Mouse (Mus musculus) cerebellum, adult 2 months (tissue): ENCODE measurements around the gene Msmp. TPM values are rescaled to one million over a fixed set of nuclear protein-coding genes. Genes with fewer than 3 reads are reported as not detected.

ENCODE experiments used
- DNase-seq, 2 experiments: peaks; one replicate each; pipeline ENCODE4 v3.0.0; 2021
- H3K27ac ChIP-seq: fragments of 200-500 bp; 2 replicates; pipeline ENCODE4 v1.5.1; 2012; ENCODE audit warnings: low read length, control low read depth, inconsistent platforms; ENCODE audit not compliant: insufficient read depth
- H3K27me3 ChIP-seq: fragments of 200-500 bp; 2 replicates; pipeline ENCODE4 v1.6.1; 2012; ENCODE audit warnings: inconsistent platforms, mild to moderate bottlenecking, low read length, moderate library complexity; ENCODE audit not compliant: control insufficient read depth, insufficient read depth
- H3K4me1 ChIP-seq: fragments of 200-500 bp; 2 replicates; pipeline ENCODE4 v1.6.1; 2011; ENCODE audit warnings: low read length; ENCODE audit not compliant: control insufficient read depth, insufficient read depth
- H3K4me3 ChIP-seq: fragments of 200-500 bp; replicated peaks from 2 replicates; pipeline ENCODE3; 2011; ENCODE audit warnings: mild to moderate bottlenecking, low read depth, low read length, control low read depth; ENCODE audit not compliant: insufficient read depth
- CTCF ChIP-seq: fragments of 200-500 bp; IDR thresholded peaks from 2 replicates; pipeline ENCODE4 v1.5.1; 2011; ENCODE audit warnings: low read depth, mild to moderate bottlenecking, control low read depth, low read length, moderate library complexity, borderline replicate concordance; ENCODE audit not compliant: insufficient read depth
- POLR2A ChIP-seq: fragments of 200-500 bp; IDR thresholded peaks from 2 replicates; pipeline ENCODE4 v1.6.1; 2011; ENCODE audit warnings: low read length, control low read depth, borderline replicate concordance; ENCODE audit not compliant: insufficient read depth
- WGBS: fragments of 180-500 bp; shearing (Covaris S2); methylation state at CpG from one replicate; pipeline ENCODE4 v1.1.7; 2018; 5-methylcytosine and 5-hydroxymethylcytosine counted together
- polyA plus RNA-seq: library from polyadenylated mRNA; depleted of rRNA; stranded (reverse); fragments of >200 nt; gene quantifications from 2 replicates; pipeline ENCODE4 v1.2.3, GENCODE M21; 2012; rRNA removed

Msmp gene
- polyA plus RNA-seq, 1 experiment: not detected

DNA sequence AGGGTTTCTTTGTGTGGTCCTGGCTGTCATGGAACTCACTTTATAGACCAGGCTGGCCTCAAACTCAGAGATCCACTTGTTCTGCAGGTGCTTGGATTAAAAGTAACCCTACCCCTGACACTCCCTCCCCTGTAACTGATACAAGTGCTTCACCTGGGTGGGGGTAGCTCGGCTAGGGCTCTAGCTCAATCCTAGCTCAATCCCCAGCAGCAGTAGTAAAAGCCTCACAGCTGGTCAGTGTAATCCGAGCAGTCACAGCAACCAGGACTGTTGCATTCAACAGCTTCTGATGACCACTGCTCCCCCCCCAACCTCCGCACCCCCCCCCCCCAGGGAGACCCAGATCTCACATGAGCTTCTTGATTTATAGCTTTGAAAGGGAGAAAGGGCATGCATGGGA, 42.2 kb downstream of the Msmp start:
- 88% methylated on average over 3 of the region's 3 CpGs for WGBS
- no peak for TF ChIP-seq POLR2A
- TF ChIP-seq CTCF: no peak
- H3K27ac ChIP-seq: no peak overlapping the region
- H3K4me3 ChIP-seq: no peak overlapping the region
- no peaks in the 10 kb centered on the region for H3K27me3 ChIP-seq
- no peak for DNase-seq
- no peaks in the 10 kb centered on the region for H3K4me1 ChIP-seq

DNA sequence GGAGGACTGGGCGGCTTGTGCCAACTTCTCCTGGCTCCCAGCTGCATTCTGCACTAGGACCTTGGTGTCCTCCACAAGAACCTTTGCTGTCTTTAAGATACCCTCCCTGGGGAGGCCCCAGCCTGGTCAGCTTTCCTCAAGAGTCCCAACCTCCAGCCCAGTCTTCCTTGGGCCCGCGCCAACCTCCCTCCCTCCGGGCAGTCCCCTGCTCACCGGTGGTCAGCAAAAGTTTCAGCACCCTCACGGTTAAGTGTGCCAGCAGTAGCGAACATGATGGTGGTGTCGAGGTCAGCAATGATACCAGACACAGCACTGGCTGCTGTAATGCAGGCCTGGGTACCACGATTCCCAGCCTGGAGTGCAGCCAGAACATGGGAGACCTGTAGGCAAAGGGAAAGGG, 48.3 kb downstream of the Msmp start:
- WGBS: 80% methylated on average over 9 of the region's 9 CpGs
- TF ChIP-seq POLR2A (no peak), CTCF (no peak)
- no peak for DNase-seq
- H3K4me1 ChIP-seq: no peaks in the 10 kb centered on the region
- H3K27ac ChIP-seq: no peak overlapping the region
- no peak overlapping the region for H3K4me3 ChIP-seq
- no peaks in the 10 kb centered on the region for H3K27me3 ChIP-seq

DNA sequence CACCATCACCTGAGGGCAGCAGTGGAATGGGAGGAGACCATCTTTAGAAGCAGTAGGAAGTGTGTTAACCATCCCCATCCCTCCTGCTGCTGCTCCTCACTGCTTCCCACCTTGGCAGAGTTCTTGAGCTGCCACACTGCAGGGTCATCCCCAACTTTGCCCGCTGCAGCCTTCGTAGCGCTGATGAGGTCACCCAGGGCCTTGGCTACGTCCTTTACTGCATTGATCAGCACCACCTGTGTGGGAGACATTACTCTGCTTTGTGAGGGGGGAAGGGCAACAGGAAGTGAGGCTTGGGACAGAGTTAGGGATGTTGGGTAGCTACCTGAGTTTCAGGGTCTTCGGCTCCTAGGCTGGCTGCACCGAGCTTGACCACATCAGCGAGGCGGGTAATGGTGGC, 48.7 kb downstream of the Msmp start:
- no peaks in the 10 kb centered on the region for H3K4me1 ChIP-seq
- no peaks in the 10 kb centered on the region for H3K27me3 ChIP-seq
- H3K27ac ChIP-seq: no peak overlapping the region
- 97% methylated on average over 8 of the region's 8 CpGs for WGBS
- no peak overlapping the region for H3K4me3 ChIP-seq
- TF ChIP-seq POLR2A (no peak), CTCF (no peak)
- no peak for DNase-seq

DNA sequence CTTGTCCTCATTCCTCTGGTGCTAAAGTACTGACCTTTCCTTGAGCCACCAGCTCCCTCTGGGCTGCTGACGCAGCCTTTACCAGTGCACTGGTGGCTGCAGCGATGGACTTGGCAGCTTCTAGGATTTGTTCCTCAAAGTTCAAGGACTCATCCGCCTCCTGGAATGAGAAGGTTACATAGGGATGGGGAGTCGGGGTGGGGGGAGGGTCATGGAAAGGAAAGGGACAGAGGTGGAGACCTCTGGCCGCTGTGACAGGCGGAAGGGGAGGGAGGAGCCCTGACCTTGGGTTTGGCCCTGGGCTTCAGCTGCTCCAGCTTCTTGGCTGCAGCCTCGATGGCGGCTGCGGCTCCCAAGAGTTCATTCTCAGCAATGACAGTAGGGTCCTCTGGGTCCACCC, 51.0 kb downstream of the Msmp start:
- Histone ChIP-seq H3K27ac (no peak overlapping the region), H3K4me3 (no peak overlapping the region), H3K27me3 (no peaks in the 10 kb centered on the region), H3K4me1 (no peaks in the 10 kb centered on the region)
- 89% methylated on average over 9 of the region's 9 CpGs for WGBS
- no peak for TF ChIP-seq CTCF
- no peak for TF ChIP-seq POLR2A
- no peak for DNase-seq

Other genes starting within 250 kb of the Msmp start
- gene Rusc2, start 202.5 kb downstream of the Msmp start, polyA plus RNA-seq: 63.0 and 65.8 TPM in 2 replicates
- gene Fam166b, start 155.4 kb downstream of the Msmp start, polyA plus RNA-seq: 0.87 and 2.0 TPM in 2 replicates
- gene Tesk1, start 142.6 kb downstream of the Msmp start, polyA plus RNA-seq: 51.2 and 56.3 TPM in 2 replicates
- gene Cd72, start 129.9 kb downstream of the Msmp start, polyA plus RNA-seq: 0.74 and 0.84 TPM in 2 replicates
- not detected in 2 replicates for gene Sit1, start 100.8 kb downstream of the Msmp start, polyA plus RNA-seq
- gene Ccdc107, start 91.6 kb downstream of the Msmp start, polyA plus RNA-seq: 133 and 137 TPM in 2 replicates
- gene Arhgef39, start 84.8 kb downstream of the Msmp start, polyA plus RNA-seq: 2.8 and 3.2 TPM in 2 replicates
- 15.8 and 17.7 TPM in 2 replicates for gene Car9, start 77.5 kb downstream of the Msmp start, polyA plus RNA-seq
- gene Tpm2, start 60.7 kb downstream of the Msmp start, polyA plus RNA-seq: 18.0 and 21.1 TPM in 2 replicates
- 70.4 and 71.2 TPM in 2 replicates for gene Creb3, start 22.2 kb downstream of the Msmp start, polyA plus RNA-seq
- gene Tln1, start 21.8 kb downstream of the Msmp start, polyA plus RNA-seq: 48.8 and 53.9 TPM in 2 replicates
- gene Rgp1, start 5.8 kb downstream of the Msmp start, polyA plus RNA-seq: 30.3 and 39.2 TPM in 2 replicates
- gene Gba2, start 5.6 kb downstream of the Msmp start, polyA plus RNA-seq: 79.8 and 80.0 TPM in 2 replicates
- gene Npr2, start 47.4 kb upstream of the Msmp start, polyA plus RNA-seq: 140 and 145 TPM in 2 replicates
- gene Spag8, start 69.1 kb upstream of the Msmp start, polyA plus RNA-seq: 3.8 and 5.7 TPM in 2 replicates
- gene Hint2, start 72.0 kb upstream of the Msmp start, polyA plus RNA-seq: 94.3 and 99.6 TPM in 2 replicates
- 21.2 and 21.8 TPM in 2 replicates for gene Tmem8b, start 84.5 kb upstream of the Msmp start, polyA plus RNA-seq
- gene Fam221b, start 84.7 kb upstream of the Msmp start, polyA plus RNA-seq: 0.77 and 1.0 TPM in 2 replicates
- not detected in 2 replicates for gene Olfr70, start 116.3 kb upstream of the Msmp start, polyA plus RNA-seq
- not detected in 2 replicates for gene Olfr71, start 125.8 kb upstream of the Msmp start, polyA plus RNA-seq
- gene Hrct1, start 142.7 kb upstream of the Msmp start, polyA plus RNA-seq: 1.6 and 1.9 TPM in 2 replicates
- gene Spaar, start 145.5 kb upstream of the Msmp start, polyA plus RNA-seq: 0.76 and 0.88 TPM in 2 replicates
- gene Olfr159, start 186.5 kb upstream of the Msmp start, polyA plus RNA-seq: not detected in 2 replicates
- gene Olfr156, start 239.4 kb upstream of the Msmp start, polyA plus RNA-seq: not detected in 2 replicates